Mouse (Mus musculus) telencephalon, adult 2 months (tissue): ENCODE data around the gene Pars2.

Experiments used
- DNase-seq: peaks from one replicate; pipeline ENCODE4 v3.0.0-alpha.2; 2011; ENCODE audit warnings: low read depth, low spot score

Gene Pars2

DNA sequence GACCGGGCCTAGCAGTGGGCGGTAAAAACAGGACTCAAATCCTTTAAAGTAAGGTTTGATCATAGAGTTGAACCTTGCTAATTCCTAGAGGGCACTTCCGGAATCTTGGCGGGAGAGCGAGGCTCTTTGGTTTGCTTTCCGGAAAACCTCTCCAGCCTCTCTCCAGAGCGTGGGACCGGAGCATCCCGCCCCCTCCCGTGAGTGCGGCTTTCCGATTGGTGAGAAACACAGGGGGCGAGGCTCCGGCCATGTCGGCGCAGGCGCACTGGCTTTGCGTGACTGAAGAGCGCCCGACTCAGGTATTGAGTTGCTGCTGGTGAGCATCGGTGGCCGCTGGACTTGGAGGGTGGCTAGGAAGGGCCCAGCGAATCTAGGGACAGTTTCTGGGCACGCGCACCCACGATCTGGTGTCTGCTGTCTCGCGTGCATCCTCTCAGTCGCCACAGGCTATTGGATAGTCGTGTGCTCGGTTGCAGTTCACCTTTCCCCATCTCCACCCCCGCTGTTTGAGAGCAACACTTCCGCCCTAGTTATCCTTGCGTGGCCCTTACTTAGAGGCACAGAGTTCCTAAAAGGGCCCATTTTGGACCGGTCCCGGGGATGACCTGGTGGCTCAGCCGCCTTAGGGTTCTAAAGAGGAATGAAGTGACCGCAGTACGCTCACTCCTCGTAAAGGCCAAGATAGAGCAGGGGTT lies at the start of gene Pars2:
Gene Pars2 (plus strand): TSS at position 237 of the 695 bp plus-strand sequence.
- peak; percentile 97 for DNase-seq

DNA sequence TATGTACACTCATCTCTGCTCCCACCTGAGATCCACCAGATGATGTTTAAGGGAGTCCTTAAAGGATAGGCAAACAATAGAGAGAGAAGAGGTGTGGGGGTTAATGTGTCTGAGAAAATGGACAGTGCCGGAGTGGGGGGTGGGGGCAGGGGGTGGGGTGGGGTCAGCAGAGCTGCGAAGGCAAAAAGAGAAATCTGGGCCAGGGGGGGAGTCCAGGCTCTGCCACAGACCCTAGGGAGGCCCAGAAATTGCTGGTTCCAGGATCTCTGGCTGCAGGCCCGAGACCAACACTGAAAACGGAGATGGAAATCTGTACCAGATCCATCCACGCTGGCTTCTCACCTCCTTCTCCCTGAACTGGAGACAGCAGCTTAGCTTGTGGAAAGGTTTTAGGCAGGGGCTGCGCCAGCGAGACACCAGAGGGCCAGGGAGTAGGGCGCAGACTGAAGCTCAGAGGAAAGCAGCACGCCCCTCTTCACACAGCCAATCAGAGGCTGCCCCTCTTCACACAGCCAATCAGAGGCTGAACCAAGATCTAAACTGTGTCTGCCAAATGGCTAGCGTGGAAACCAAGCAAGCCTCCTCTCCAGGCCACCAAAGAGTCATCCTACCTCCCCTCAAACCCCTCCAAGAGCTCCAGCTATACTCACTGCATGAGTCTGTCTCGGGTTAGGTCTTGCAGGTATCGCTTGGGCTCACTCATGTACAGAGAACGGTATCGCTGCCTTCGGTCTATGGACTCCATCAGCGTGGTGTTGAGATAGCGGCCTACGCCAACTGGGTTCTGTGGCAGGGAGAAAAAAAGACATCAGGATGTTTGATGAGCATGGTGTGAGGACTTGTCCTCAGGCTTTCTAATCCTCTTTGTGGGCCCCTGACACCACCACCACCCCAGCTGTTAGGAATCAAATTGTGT lies 44.0 kb upstream of the Pars2 start:
- peak; percentile 51 for DNase-seq

DNA sequence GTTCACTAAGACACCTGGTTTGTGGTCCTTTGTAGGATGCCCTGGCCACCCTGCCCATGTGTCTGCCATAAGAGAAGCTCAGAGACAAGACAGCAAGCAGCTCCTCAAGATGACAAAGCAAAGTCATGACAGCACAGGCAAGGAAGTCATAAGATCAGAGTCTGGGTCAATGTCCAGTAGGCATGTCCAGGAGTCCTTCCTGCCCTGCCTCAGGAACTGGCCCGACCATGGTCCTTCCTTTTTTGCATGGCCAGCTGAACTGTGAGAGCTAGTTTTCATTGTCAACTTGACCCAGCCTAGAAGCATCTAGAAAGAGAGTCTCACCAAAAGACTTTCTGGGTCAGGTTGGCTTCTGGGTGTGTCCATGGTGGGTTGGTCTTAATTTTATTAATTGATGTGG lies 43.0 kb upstream of the Pars2 start:
- no peak for DNase-seq

DNA sequence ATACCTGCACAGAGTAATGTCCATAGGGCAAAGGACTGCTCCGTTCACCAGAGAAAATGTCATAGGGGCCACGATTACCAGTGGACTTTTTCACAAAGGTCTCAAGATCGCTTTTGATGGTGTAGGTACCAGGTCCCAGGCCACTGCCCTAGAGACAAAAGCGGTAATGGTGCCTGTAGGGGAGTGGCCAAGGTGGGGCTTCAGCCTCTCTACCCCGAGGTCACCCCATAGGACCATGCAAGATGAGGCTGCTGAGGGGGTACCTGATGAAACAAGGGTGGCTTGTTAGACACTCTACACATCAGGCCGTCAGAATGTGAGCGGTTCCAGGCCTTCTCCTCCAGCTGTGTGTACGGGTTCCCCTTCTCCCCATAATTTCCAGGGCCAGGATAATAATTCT lies 37.8 kb upstream of the Pars2 start:
- no peak for DNase-seq

DNA sequence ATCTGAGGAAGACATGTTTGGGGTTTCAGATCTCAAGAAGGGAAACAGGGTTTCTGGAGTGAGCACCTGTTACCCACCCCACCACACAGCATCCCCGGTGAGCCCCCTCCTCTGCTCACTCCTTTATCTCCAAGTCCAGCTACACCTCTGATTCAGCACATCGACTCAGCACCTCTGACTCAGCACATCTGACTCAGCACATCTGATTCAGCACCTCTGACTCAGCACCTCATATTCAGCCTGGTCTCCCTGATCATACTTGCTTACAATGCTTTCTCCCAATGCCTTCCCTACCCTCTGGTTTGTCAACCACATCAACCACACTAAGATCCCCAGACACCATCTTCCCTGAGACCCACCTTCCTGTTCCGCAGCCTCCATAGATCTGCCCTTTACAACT lies 37.3 kb upstream of the Pars2 start:
- DNase-seq: no peak

DNA sequence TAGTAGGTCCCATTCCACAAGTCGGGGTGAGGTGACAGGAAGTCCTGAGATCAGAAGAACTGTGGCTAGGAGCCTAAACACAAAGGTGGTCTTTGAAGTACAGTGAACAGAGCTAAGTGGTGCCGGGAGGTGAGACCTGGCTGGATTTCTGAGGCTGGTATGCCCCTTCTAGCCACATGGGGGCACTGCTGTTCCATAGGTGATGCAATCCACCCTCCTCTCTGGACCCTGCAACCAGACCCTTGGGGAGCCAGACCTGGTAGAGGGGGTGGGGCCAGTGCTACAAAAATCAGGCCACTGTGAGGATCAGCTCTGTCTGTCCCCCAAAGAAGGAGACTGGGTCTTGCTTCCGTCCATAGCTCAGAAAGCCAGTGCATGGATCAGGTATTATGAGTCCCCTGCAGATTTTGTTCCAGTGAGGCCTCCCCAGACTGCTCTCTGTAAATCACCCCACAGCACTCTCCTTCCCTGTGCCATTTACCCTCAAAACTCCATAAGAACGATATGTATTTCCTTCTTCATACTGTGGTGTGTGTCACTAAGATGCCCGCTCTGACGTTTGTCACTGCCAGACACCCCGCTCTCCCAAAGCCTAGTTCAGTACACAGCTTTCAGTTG lies 36.6 kb upstream of the Pars2 start:
- DNase-seq: no peak

DNA sequence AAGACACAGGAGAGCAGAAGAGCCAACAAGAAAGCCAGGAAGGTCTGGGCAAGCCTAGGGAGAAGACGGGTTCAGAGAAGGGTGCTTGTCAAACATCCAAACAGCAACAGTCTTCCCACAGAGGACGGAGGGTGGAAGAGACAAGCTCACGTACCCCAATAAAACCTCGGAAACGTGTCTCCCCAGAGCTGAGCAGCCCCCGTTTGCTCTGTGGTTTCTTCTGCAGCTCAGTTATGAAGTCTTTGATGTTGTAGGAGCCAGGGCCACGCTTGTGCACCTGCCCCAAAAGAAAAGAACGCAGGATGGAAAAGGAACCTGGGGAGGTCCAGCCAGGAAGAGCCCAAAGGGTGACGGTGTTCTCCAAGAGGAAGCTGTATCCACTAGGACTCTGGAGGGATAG lies 36.0 kb upstream of the Pars2 start:
- DNase-seq: no peak

DNA sequence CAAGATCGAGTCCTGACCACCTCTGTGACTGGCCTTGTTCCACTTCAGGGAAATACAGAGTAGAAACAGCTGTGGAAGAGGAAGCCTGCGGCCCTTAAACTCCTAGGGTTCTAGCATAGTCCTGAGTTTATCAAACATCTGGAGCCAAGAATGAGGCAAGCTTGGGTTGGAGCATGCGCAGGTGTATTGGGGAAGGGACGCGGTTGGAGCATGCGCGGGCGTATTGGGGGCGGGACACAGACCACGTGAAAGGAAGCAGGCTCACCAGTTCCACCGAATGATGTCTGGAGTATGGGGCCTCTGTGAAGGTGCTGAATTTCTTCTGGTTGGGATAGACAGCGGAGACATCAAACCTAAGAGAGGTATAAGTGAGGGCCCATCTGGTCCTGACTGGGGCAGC lies 35.2 kb upstream of the Pars2 start:
- no peak for DNase-seq

DNA sequence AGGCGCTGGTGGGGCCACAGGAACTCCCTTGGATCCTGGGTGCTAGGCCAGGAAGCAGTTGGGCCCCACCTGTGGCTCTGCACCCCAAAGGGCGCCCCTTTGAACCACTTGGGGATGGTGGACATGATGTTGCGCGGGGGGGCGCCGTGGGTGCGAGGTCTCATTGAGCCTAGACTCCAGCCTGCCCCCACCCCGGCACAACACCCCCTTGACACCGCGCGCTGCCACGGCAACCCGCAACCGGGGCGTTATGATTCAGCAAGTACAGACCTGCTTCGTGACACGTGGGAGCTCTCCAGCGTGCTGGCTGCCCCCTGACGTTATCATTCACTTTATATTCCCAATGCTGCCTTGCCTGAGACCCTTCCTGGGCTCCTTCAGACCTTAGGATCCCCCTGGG lies 33.8 kb upstream of the Pars2 start, which contains the start of gene Lexm:
Gene Lexm (minus strand): TSS at position 186 of the 400 bp plus-strand sequence.
- no peak for DNase-seq

DNA sequence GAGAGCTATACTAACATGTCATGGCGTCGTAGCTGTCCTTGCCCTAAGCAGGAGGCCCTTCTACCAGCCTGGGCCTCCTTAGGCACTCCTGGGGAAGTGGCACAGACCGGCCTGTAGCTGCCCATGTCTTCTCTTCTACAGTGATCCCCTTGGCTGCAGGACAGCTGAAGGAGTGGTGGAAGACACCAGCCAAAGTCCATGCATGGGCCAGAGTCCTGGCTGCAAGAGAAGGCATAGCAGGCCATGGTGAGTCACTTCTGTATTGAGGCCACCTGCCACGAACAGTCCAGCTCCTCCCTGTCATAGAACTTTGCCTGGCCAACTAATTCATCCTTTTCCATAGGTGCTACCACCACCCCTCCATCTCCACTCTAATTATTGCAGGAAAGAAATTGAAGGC lies 32.0 kb upstream of the Pars2 start:
- DNase-seq: no peak

DNA sequence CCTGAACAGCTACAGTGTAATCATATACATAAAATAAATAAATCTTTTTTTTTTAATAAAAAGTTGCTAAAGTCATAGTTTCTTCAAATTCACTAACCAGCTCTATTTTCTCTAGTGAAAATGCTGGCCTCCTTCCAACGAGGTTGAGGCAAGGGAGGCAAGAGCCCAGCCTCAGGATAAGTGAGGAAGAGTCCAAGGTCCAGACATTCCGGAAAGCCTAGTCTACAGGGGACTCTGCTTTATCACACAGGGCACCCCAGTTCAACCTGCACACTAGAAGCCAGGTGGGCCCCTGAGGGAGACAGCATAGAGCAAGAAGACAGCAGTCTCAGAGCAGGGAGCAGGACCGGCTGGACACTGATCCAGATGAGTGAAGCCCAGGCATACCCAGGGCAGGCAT lies 29.4 kb upstream of the Pars2 start:
- DNase-seq: no peak

DNA sequence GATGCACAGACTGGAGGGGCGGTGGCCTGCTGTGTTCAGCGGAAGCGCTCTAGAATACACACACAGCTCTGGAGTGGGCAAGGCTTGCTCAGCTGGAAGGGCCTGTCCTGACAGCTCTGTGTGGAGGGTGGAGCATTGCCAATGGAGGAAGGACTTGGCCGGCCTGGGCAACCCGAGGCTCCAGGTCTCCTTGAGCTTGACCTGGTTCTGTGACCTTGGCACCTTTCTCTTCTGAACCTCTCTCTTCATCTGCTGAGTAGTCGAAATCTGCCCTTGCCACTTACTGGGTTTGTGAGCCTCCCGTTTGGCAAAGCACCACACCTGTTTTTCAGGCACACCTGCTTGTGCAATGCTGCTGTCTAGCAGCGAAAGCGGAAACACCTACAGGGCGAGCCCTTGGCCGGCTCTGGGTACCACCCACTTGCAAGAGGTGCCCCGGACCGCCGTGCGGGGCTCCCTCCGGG lies 28.8 kb upstream of the Pars2 start, which contains the start of gene Ttc22:
Gene Ttc22 (plus strand): TSS at position 403 of the 464 bp plus-strand sequence.
- DNase-seq: no peak

DNA sequence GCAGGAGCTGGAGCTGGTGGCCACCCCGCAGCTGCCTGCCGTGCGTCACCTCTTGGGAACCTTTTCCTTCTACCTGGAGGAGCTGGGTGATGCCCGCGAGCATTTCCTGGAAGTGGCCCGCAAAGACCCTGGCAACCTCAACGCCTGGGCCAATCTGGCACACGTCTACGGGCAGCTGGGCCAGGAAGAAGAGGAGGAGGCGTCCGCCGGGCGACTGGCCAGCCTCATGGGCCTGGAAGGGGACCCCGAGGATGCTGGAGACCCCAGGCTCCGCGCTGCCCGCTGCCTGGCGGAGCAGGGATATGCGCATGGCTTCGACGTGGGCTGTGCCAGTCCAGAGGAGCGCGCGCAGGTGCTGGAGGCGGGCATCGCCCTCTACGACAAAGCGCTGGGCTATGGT lies 28.2 kb upstream of the Pars2 start:
- no peak for DNase-seq

DNA sequence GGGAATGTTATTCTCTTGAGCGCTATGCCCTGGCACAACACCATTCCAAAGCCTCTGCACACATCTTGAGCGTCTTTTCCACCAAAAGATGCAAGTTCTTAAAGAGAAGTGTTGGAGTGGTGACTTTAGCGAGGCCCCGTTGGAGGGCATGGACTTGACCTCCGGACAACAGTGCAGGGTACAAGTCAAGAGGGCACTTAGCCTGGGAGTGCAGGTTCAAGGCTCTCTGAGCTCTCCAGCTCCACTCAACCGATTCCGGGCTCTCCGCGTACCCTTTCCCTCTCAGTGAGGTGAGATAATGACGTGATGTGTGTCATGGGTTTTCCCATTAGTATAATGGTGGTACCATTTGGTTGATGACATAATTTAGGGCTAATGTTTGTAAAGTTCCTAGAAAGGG lies 26.6 kb upstream of the Pars2 start:
- DNase-seq: no peak

DNA sequence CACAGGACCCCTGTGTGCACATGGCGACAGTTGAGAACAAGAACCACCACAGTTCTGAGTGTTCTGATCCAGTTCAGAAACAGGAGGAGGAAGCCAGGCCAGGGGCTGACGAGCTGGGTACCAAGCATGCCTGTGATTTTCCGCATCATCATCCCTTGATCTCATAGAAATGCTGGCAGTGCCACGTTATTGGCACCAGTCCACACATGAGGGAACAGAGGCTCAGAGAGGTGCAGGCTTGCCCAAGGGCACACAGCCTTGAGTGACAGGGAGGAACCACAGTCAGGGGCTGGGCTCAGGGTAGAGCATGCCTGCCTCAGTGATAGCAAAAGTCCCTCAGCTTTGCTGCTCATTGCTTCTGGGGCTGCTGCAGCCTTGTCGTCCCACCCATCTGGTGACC lies 23.1 kb upstream of the Pars2 start:
- no peak for DNase-seq

DNA sequence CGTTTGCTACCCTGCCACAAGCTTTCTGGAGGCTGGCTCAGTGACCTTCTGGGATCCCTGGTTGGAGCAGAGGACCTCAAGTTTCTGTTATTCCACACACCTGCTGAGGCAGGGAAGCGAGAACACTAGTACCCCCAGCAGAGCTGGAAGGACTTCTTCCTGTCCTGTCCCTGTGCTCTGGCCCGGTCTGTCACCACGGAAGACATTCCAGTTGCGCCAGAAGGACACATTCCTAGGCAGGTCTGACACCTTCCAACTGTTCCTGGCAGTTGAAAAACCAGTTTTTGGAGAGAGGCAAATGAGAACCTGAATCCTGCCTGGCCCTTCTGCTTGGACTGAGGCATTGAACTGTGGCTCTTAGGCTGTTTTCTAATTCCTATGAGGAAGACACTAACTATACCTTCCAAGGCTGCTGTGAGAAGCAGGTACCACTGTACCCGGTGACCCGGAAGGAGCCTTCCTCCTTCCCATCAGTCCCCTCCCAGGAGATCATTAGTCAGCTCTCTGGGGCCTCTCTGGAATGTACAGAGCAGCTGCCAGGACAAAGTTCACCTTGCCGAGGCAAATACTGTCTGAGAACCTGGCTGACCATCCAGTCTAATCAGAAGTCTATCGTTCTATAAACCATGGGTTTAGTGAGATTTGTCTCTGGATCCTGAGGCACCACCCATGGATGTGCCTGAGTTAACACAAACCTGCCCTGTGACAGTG lies 22.1 kb upstream of the Pars2 start:
- DNase-seq: no peak

DNA sequence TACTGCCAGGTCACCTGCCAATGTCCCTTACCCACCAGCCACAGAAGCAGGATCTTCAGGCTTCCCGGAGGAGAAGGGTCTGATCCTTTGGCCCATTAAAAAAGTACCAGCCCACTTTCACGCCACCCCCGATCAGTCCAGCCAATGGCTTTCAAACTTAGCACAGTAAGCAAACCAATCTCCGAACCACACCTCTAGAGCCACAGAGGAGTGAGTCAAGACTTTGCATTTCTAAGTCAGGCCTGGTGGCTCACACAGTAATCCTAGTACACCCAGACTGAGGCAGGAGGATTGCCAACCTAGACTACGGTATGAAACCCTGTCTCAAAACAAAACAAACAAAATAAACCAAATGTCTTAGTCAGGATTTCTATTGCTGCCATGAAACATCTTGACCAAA lies 21.5 kb upstream of the Pars2 start:
- no peak for DNase-seq

DNA sequence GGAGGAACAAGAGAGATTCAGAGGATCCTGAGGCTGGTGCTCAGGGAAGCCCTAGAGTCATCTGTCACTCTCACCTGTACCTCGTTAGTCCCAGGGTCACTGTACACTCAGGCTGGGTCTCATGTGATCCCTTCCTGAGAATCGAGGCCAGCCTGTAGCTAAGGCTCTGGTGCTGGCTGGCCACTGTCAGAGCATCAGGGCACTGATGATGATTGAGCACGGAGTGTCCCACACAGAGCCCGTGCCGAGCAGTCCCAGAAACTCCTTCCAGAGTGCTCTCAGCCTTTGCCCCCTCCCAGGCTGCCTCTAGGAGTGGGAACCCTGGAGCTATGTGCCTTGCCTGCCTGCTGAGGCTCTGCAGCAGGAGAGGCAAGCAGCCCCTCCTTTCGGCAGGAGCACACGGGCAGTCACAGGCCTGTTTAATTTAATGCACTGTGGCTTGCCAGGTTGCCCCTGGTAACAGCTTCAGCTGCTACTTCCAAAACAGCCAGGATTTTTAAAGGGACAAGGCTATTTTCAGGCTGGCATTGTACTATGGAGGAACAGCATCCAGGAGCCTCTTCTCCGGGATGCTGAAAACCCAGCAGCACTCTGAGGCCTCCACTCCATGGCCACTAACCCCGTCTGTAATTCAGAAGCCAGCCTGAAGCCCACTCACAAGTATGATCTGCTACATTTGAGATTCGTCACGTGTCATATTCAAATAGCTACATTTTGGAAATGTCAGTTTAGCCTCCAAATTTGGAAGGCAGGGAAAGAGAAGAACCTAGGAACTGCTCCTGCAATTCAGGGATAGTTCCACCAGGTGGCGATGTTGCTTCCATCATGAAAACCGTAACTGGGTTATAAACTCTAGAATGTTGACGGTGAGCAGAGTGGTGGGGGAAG lies 20.3 kb upstream of the Pars2 start:
- peak; percentile 94 for DNase-seq

DNA sequence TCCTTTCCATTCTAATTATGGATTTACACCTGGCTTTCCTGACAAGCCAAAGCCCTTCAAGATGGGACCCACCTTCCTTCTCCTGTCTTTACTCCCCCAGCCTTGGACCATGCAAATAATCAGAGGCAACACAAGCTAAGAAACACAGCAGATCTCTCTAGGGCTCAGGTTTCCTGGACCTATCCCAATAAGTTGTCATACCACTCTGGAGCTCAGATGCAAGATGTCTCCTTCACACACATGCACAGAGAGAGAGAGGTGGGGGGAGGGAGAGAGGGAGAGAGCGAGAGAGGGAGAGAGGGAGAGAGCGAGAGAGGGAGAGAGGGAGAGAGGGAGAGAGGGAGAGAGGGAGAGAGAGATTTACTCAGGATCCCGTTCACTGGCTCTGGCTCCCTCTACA lies 18.6 kb upstream of the Pars2 start:
- DNase-seq: no peak

DNA sequence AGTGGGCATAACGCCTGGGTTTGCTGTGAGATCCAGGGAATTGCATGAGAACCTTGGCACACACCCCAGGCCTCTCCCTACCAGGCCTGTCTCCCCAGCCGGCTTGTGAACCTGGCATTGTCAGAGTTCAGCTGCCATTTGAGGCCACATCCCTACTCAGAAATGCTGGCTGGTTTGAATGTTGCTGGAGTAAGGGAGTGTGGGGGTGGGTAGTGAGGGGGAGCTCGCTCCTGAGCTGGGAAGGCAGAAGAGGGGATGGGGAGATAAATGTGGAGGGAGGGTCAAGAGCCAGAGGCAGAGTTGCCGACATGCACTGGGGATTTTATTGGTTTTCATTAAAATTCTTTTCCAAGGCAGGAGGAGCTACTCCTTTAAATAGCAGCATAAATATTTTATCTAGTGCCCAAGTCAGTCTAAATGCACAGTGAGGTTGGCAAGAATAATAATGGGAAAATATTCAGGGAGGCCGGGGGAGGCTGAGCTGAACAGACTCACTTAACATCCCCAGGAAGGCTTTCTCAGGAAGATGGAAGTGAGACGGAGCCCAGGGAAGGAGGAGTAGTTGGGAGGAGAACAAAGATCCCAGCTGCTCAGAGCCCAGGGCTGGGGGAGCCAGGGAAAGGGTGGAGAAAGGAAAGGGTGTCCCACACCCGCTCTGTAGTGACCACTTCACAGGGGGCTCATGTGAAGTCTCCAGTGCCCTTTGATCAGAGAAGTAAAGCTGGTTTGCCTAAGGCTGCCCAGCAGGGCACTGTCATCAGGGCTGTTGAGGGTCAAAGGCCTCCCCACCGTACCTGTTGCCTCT lies 17.4 kb upstream of the Pars2 start:
- DNase-seq: peak; percentile 58
